Mouse (Mus musculus) regulatory T cell (primary cell): ENCODE measurements at regions not wholly inside any gene's neighbourhood (a gene's known extent, or its start where the extent isn't known, plus 50 kb on each side); places are given as distances from the start of the nearest gene placed in this dataset.

Experiments
- in situ Hi-C: fragments of 300-600 bp; cut with MboI, MseI; formaldehyde crosslinking; loops from one replicate; pipeline ENCODE4 v1.15.1; 2025; ENCODE audit warnings: high pct_unique_total_duplicates

DNA sequence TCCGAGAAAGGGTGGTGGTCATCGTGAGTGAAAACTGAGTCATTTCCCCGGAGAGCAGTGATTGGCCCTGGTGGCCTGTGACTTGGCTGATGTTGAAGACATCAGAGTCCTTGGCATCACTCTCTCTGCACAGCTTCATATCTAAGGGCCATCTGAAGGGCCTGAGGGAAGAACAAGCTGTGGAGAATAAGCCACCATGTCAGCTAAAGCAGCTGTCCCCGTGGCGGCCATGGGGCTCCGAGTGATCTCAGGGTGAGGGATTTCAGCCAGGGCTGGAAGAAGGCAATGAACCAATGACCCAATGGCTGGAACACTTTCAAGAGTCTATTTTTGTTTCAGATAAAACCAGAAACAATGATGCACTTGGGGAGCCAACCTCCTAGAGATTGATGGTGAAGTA, 62.2 kb downstream of the Ttc32 start:
- in situ Hi-C loops = no loop called here

DNA sequence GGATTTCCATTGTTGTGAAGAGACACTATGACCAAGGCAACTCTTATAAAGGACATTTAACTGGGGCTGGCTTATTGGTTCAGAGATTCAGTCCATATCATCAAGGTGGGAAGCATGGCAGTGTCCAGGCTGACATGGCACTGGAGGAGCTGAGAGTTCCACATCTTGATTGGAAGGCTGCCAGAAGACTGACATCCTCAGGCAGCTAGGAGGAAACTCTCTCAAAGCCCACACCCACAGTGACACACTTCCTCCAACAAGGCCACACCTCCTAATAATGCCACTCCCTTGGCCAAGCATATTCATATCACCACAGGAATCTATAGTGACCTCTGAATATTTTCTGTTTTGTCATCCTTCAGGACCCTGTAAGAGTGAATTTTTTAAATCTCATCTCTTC, 65.3 kb downstream of the Ttc32 start:
- in situ Hi-C loops = no loop called here

DNA sequence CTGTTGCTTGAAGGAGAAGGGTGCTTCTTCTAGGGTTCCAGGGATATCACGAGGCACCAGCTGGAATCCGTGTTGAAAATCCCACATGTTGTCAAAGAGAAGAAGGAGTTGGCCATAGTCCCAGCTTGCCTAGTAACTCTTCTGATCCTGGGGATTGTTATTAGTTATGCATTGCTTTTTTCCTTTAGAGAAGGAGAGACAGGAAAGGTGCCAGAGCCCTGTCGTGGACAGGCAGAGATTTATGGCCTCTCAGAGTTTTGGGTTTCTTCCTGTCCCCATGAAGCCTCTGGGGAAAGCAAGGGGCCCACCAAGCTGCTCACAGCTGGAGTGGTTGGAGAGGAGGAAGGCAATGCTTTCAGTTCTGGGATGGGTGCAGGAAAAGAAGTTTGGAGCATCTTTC, 76.6 kb downstream of the Ttc32 start:
- in situ Hi-C loops = no loop called here

DNA sequence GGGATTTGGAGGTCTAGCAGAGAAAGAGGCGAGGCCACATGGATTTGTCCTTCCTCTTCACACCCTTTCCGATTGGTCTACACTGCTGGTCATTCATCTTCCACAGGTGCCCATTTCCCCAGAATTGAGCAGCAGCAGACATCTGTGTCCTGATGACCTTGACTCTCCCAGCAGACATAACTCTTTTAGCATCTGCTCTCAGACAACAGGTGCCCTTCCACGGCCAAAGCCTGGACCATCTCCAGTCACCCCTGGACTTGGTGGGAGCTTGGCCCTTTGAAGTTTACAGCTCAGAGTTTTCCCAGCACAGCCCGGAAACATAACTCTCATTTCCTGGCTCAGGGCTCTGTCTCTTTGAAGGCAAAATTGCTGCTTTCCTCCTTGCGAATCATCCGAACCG, 80.0 kb downstream of the Ttc32 start:
- in situ Hi-C loops = no loop called here

DNA sequence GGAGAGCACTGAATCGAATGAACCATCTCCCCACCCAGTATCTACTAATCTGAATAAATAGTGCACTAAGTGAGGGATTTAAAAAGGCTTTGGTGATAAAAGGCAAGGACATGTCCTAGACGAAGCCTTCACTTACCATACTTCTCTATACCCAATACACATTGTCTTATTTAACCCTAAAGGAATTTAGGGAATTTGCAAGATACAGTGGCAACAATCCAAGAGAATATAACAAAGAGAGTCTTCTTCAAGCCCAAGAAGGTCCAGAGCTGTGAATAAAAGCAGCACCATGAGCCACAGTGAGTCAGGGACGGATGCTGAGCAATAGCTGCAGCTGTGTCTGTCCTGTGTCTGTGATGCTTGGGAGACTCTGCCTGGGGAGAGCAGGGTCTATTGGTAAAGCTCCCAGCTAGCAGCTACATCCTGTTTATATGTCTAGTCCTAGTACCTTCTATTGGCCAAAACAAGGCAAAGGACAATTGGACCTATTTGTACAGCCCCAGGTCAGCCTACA, 82.4 kb downstream of the Ttc32 start:
- in situ Hi-C loops = no loop called here

DNA sequence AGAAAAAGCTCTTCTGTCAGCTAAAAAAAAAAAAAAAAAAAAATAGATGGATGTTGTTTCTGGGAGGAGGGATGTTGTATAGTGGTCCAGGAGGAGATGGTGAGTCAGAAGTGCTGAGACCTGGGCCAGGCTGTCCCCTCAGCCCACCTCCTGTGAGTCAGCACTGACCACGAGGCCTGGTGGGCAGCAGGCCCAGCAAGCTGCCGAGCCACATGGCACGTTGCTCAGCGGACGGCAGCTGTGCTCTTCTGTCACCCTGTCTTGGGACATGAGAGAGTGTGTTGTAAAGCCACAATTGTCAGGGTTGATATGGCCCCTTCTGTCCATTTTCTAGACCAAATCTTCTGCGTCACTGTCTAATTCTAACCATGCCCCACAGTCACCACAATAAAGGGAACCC, 83.9 kb downstream of the Ttc32 start:
- in situ Hi-C loops = no loop called here

DNA sequence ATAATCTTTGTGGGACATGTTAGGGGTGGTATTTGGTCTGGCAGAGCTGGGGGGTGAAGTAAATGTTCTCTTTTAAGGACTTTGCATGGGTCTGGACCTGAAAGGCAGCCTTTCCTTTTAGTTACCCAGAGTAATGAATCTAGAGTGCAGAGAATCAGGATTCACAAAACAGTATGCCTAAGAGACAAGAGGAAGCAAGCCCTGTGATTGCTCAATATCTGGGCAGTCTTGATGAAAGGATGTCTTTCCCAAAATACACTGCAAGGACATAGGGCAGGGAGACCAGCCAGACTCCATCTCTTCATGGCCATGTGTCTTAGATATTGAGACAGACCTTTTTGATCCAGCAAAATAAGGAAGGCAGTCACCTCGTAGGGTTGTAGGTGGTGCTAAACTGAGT, 84.3 kb downstream of the Ttc32 start:
- in situ Hi-C loops = no loop called here

DNA sequence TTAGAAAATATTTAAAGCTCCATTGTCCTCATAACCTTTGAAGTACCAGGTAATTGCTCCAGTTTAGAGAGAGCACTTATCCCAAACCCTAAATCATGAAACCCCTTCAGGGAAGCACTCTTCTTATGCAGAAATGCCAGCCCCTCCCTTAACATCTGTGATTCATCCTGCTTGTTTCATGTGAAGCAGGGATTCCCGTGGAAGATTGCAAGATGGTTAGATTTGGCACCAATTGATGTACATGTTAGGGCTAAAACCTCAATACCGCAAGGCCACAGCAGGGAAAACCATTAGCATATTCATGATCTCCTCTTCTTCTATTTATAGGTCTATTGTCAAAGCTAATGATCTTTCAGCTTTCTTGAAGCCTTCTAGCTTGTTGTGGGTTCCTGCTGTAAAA, 88.8 kb downstream of the Ttc32 start:
- in situ Hi-C loops = no loop called here

DNA sequence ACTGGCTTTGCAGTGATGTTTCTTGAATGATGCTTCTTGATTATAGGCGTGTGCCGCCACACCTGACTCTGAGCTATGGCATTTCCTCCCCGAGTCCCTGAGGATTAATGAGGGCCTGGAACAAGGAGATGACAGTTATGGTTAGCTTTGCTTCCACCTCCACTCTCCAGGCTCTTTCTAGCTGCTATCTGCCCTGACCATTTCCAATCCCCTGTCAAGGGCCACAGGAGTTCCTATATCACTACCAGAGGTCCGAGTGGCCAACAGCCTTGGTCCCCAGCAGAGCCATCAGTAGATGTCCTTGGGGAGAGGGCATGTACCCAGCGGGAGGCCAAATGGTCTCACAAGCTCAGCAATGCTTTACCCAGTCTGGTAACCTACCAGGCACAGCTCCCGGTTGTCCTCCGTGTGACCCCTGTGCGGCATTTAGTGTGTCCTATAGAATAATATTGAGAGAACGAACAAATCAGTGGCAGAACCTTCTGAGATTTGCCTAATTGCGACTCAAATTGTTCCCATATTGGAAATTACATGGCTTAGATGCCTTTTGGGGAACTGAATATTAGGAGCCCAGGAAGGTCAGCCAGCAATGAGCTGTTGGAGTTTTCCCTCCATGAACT, 98.2 kb downstream of the Ttc32 start:
- in situ Hi-C loops = no loop called here

DNA sequence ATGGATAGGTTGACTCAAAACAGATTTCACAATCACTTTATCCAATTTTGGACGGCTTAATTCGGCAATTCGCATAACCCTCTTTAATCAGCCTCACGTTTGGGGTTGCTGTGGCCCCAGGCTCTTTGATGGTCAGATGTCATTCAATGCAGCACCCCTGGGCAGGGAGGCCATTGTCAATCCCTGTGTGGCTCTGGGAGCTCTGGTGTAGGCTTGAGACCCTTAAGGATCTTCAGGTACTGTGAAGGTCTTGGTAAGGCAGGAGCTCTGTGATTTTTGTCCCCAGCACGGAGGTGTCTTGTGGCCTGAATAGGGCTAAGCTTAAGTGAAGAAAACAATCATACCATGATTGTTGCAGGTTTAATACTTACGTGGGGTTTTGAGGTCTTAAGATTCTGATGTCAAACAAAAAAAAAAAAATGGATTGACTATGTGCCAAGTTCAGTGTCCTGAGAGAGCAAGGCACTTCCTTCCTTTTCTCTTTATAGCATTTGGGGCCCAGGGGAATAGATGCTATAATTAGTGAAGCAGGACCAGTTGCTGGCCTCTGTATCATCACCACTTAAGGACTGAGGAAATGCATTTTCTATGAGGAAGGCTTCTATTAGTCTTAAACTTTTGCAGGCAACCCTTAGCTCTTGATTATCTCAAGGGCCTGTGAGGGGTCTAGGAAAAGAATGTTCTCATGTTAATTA, 98.9 kb downstream of the Ttc32 start:
- in situ Hi-C loops = no loop called here

DNA sequence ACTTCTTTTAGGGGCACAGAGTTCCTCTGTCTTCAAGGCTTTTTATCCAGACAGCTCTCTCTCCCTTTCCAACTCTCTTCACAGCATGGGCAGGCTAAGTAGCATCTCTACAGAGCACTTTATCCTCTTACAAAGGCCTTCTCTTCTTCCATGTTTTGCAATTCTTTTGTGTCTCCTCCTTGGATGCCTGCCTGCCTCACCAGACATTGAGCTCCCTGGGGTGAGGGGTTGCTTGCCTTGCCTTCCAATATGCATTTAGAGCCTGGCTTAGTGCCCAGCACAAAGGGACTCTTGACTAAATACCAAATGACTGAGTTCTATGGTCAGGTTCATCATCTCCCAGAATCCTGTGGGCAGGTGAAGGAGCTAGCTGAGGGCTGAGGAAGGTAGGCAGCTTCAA, 102.8 kb downstream of the Ttc32 start:
- in situ Hi-C loops = no loop called here

DNA sequence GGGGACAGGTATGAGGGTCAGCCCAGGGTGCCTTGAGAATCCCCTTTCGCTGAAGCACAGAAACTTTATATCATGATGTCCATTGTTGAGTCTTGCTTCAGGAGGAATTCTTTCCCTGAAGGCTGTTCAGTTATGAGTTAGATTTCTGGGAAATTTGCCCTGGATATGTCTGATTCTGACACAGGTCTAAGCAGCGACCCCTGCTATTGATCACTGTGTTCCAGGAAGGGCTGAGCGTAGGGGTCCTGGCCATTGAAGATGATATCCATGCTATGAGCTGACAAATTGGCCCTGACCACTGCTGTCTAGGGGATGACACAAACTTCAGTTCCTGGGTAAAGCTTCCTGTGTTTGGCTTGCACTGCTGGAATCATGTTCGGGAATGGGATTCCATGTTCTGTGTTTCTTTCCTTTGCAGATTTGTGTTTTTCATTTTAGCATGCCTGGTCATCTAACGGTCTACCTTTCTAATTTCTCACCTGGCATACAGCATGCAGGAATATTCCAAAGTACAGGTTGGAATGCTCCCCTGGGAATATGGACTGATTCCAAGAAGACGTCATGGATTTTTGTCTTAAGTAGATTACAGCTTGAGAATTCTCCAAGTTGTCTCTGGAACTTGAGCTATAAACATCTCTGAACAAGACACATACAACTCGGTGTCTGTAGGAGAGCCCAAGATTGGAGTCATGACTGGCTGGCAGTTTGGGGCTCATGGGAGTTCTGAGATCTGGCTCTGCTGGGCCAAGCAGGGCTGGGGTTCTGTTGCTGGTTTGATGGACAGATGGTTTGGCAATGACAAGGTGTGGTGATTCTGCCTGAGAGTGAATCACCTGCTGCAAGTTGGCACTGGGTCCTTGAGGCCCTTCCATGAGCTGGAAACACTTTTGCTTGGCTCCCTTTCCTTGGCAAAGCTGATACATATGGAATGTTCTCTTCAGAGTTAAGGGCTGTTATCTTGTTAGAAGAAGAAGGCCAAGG, 104.4 kb downstream of the Ttc32 start:
- in situ Hi-C loops = no loop called here

DNA sequence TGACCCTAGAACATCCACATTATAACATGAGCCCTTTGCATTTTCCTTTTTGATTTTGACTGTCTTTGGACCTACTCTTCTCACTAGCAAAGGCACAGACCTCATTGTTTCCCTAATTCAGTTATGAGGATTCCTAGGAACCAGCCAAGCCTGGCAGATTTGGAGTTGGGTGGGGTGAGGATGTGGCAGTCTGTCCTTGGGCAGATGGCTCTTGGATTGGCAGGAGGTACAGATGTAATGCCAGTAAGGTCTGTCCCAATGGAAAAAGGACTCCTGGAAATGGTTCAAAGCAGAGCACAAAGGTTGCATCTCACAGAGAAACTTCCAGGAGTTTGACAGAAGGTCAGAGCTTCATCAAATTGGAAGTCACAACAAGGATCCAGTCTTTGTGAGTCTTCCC, 121.2 kb downstream of the Ttc32 start:
- in situ Hi-C loops = no loop called here

DNA sequence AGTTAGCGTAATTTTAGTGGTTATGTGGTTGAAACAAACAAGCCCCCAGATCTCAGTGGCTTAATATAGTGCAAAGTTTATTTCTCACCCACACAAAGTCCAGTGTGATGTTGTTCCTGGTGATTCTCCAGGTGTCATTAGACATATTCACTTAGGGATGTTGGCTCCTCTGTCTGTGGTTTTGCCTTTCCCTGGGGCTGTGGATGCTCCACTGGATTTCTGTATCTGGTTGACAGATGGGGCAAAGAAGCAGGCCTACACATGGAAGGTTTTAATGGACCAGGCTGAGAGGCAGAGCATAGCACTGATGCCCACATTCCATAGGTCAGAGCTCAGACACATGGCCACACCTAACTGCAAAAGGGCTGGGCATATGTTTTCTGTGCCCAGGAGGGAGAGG, 121.6 kb downstream of the Ttc32 start:
- in situ Hi-C loops = no loop called here

DNA sequence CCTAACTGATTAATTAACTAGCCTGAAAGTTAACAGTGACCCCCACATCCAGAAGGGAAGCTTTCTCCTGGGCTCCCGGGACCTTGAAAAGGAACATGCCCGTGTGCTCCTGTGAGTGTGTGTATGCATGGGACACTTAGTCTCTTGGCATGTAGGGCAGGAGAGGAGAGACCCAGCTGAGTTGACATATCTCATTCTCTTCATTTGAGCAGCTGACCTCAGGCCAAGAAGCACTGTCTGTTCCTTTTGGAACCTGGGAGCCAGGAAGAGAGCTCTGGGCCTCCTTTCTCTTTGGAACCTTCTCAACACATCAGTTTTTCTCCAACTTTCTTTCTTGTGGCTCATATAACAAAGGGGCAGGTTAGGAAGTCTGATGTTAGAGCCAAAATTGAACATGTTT, 124.7 kb downstream of the Ttc32 start:
- in situ Hi-C loops = no loop called here

DNA sequence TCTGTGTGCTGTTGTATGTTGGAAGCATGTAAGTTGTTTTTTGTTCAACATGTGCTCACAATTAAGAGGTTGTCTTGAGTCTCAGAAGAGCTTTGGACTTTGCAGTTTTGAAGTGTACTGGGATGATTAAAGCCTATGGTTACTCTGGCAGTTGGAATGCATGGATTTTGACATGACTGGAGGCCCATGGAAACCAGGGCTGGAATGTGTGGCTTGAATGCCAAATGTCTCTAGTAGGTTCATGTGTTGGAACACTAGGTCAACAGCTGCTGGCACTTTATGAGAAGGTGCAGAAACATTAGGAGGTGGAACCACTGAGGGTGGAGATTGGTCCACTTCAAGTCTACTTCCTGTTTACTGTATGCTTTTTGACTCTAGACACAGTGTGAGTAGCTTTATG, 127.0 kb downstream of the Ttc32 start:
- in situ Hi-C loops = no loop called here

DNA sequence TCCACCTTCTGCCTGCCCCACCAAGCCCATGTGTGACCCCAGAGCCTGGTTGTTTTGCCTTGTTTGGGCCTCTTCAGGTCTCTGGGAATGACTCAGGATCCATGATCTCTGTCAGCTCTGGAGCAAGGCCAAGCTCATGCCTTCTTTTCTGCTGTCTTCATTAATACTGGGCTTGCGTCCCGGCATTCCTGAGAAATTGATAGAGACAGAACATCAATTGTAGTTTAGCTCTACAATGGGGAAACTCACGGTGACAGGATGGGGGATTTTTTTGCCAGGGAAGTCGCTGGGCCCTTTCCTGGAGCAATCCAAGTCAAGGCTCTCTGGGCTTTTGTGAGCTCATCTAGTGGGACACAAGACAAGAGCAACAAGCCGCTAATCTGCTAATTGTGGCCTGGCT, 129.0 kb downstream of the Ttc32 start:
- in situ Hi-C loops = no loop called here

DNA sequence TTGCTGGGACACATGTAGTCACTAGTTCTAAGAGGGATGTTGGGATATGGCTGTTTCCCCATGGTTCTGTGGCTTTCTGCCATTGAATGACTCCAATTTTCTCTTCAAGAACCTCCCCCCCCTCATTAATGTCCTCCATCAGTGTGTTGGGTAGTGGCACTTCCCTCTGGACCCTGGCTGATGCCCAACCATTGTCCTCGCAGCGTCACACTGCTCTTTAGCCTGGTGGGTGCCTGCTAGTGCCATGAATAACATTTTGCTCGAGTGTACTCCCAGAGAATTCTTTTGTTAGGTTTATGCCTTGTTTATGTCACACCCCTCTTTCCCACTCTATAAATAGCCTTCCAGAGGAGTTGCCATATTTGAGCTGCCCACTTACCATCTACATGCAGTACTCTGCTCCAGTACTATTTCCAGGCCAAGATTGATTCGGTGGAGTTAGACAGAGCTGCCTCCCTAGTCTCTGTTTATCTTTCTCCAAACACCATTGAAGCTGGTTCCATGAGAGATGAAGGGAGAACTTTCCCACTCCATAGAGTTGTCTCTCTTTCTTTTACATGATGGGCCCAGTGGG, 135.7 kb downstream of the Ttc32 start:
- in situ Hi-C loops = no loop called here

DNA sequence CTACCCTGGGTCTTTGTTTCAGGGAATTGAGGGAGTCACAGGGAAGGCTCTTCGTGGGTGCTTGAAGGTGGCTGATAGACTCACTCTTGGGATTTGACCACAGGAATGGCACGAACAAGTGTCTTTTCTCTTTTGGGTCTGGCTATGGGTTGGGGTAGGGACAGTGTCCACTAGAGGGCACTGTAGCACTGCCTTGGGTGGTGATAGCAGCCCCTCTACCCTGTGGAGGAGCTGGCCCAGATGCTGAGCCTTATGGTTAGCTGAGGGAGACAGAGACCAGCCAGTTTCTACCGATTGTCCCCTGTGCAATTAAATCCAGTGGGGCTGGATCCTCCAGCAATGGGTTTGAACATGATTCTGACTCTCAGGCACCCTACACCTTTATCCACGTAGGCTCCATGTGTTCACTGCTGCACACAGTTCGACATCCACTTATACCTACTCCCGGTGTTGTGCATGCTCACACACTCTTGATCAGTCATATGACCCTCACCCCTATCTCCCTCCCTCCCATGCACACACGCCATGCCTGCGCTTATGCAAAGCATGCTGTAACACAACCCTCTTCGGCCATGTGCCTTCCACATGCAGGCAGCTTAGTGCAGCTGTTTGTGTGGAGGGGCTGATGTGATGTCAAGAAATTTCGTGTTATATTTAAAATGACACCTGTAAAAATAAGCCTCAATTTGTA, 136.6 kb downstream of the Ttc32 start:
- in situ Hi-C loops = no loop called here

DNA sequence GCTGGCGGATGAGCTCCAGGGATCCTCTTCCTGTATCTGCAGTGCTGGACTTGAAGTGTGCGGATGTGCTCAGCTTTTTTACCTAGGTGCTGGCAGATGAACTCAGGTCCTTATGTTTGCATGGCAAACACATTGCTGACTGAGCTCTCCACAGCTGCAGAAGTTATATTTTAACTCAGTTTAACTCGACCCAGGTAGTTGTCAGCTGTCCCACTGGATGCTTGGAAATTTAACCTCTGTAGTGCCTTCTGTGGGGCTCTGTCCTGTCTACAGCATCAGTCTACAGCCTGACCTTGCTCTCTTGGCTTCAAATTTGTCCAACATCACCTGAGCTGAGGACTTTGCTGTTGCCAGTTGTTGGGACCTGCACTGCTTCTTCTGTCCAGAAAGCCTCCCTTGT, 139.2 kb downstream of the Ttc32 start:
- in situ Hi-C loops = no loop called here

DNA sequence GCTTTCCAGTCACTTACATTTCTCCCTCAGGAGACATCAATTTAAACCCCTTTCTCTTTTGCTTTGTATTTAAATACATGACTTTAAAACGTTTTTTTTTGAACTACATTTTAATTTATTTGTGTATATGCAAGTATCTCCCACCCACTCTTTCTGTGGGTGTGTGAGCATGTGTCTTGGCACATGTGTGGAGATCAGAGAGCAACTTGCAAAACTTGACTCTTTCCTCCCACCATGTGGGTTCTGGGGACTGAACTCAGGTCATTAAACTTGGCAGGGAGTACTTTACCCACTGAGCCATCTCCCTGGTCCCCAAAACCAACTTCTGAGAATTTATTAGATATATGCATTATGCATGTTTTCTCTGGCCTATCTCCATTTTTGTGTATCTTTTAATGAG, 143.9 kb downstream of the Ttc32 start:
- in situ Hi-C loops = no loop called here

DNA sequence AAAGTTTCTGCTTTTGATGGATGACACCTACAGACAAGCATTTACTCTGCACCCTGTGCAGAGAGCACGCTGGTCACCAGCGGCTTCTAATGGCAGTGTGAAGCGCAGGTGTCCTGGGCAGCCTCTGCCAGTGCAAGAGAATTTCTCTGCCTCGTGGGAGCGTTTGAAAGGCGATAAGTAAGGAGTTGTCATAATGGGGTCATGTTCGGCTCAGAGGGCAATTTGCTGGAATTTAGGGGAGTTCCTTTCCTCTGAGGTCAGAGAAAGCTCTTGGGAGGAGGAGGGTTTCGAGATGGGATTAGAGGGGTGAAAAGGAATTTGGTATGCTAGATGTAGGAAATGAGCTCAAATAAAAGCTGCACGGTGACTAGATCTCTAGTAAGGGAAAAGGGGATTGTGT, 144.5 kb downstream of the Ttc32 start:
- in situ Hi-C loops = no loop called here
